Mouse (Mus musculus): ENCODE results near the gene Dlx1.

The Dlx1 gene

GRCm38 (mm10) chr2:71547829-71548228 lies 19.9 kb downstream of the Dlx1 start:
- DNase-seq = peak; percentile 45 to 74

- DNase-seq = no peak
These were observed 22.4 kb downstream of the Dlx1 start for GRCm38 (mm10) chr2:71550330-71550729.

DNA sequence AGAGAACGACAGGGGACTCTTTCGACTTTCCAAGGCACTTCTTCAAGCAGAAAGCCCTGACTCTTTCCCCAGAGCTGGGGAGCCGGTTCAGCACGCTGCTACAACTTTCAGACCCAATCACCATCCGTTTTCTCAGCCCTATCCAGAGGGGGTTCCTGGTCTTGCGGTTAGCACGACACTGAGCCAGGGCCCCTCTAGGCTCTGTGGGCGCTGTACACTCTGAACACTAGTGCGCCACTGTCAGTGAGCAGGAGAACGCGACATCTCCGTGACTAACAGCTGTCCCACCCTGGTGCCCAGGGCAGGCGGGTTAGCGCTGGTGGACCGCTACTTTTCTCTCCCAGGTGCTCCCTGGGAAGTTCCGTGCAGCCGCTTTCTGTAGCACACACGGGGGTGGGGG lies 23.8 kb downstream of the Dlx1 start:
- no peak for DNase-seq

GRCm38 (mm10) chr2:71556071-71556470 lies 28.2 kb downstream of the Dlx1 start:
- no peak for DNase-seq

GRCm38 (mm10) chr2:71566466-71566865 lies 38.6 kb downstream of the Dlx1 start:
- no peak for DNase-seq

GRCm38 (mm10) chr2:71573736-71574135 lies 45.8 kb downstream of the Dlx1 start:
- no peak for DNase-seq

DNA sequence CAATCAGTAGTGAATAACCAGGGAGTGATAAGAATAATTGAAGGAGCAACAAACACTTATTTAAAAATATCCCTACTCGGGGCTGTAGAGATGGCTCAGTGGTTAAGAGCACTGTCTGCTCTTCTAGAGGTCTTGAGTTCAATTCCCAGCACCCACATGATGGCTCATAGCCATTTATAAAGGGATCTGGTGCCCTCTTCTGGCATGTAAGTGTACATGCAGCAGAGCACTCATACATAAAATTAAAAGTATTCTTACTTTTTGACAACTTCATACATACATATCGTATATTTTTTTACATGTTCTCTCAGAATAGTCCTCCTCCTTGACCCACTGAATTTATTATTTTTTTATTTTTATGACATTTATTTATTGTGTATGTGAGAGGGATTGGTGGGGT lies 49.1 kb downstream of the Dlx1 start:
- no peak for DNase-seq

DNA sequence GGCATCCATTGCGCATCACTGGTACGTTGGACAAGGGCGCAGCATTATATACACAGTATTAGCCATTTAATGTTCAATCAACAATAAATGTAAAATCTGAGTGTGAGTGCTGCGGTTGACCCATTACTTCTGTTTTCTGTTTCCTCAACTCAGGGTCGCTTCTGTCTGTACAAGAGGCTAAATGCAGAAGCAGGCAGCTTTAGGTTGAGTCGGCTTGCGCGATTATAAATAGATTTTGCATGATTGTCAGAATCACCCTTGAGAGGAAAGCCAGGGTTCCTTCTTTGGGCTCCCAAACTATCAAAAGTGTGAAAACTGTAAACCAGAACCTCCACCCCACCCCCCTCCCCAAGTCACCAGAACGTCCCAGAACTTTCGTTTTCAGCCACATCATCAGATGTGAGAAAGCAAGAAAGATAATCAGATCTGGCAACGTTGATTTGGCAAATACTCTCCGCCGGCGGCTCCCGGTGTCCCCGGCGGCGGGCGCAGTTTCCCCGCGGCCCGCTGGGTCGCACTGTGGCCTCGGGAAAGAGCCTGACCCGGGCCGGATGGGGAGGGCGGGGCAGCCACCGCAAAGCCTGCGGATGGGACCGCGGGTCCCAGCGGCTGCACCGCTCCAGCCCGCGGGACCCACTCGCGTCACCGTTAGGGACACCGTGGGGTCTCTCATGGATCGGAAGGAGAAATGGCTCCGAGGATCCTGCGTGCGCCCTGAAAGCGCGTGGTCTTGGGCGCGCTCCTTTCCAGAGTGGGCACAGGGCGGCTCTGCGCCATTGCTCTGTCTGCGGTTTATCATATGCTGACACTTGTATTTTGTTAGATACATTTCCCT lies 52.9 kb downstream of the Dlx1 start:
- DNase-seq = peak; percentile 16 to 59

DNA sequence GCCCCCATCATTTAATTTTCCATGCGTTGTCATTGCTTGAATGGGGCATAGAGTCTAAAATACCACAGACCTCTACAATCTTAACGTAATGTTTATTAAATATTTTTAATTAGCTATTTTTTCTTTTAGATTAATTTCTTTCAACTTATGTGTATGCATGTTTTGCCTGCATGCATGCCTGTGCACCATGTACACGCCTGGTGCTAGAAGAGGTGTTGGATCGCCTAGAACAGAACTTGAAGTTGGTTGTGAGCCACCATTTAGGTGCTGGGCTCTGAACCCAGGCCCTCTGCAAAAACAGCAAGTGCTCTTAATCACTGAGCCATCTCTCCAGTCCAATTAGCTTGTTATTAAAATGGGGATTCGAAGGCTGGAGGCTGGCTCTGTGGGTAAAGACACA lies 53.6 kb downstream of the Dlx1 start:
- no peak for DNase-seq

Data from spleen, adult 18-20 months (tissue).